Mouse (Mus musculus): ENCODE measurements around the gene Gm49337.

DNA sequence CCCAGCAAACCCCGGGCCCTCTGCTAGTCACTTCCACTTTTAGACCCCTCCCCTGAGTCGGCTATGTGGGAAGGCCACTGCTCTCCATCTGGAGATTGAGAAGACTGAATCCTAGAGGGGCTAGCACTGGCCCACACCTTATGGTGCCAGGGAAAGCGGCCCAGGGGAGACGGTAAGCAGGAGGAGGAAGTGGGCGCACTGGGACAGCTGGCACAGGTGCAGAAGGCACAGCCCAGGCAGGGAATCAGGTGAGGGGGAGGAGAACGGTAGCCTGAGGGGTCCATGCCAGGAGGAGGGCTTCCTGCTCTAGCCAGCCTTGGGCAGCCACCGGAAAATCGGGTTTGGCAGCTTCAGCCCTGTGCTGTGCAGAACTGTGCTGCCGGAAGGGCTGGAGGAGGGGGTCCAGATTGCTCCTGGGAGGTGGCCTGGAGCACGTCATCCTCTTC lies 3.4 kb downstream of the Gm49337 start:
- TF ChIP-seq CTCF (IDR thresholded peaks at IDR 0.05; ENCODE audit: insufficient read depth, low read length) (no peak), POLR2A (IDR thresholded peaks at IDR 0.05; ENCODE audit: borderline replicate concordance, extremely low read depth, low read depth, low read length) (peak; percentile 70; the same call in 1 of the 2 replicates)

Data from lung, adult 2 months (tissue).